Mouse (Mus musculus): Measurements from ENCODE around the gene Rcan2. TPM values are rescaled to one million over a fixed set of nuclear protein-coding genes. Genes with fewer than 3 reads are reported as not detected.

Rcan2 gene
- polyA plus RNA-seq, 1 experiment from 2014 or later = 133 TPM

- peak overlapping the region; percentile 94 for H3K9ac ChIP-seq (ENCODE audit: low read depth, low read length)
- H3K27me3 ChIP-seq (ENCODE audit: control insufficient read depth, insufficient read depth, low read depth, low read length) = no peaks in the 10 kb centered on the region
- ATAC-seq = peak; percentile 91
- H3K4me3 ChIP-seq (ENCODE audit: low read depth, low read length) = peak overlapping the region; percentile 75
- H3K4me1 ChIP-seq (ENCODE audit: control insufficient read depth, insufficient read depth, low read length) = peaks cover 8% of the 10 kb centered on the region; the same call in 1 of the 2 replicates
- H3K27ac ChIP-seq (ENCODE audit: low read length) = peak overlapping the region; percentile 81
- H3K4me2 ChIP-seq (ENCODE audit: low read length) = peak overlapping the region; percentile 83
- no peaks in the 10 kb centered on the region for H3K36me3 ChIP-seq (ENCODE audit: control insufficient read depth, insufficient read depth, low read length)
- under 1% methylated on average over 55 of the region's 55 CpGs for WGBS
- no peaks in the 10 kb centered on the region for H3K9me3 ChIP-seq (replicated peaks; ENCODE audit: control insufficient read depth, low read length, poor library complexity, severe bottlenecking)
These were observed 633 bp downstream of the Rcan2 start for GRCm38 (mm10) chr17:43801595-43802373.

GRCm38 (mm10) chr17:43802414-43802813 lies 1.3 kb downstream of the Rcan2 start:
- no peak for ATAC-seq
- Histone ChIP-seq H3K36me3 (ENCODE audit: control insufficient read depth, insufficient read depth, low read length) (no peaks in the 10 kb centered on the region), H3K4me1 (ENCODE audit: control insufficient read depth, insufficient read depth, low read length) (peaks cover 8% of the 10 kb centered on the region; the same call in 1 of the 2 replicates), H3K9me3 (replicated peaks; ENCODE audit: control insufficient read depth, low read length, poor library complexity, severe bottlenecking) (no peaks in the 10 kb centered on the region), H3K4me3 (ENCODE audit: low read depth, low read length) (peak overlapping the region; percentile 75), H3K27me3 (ENCODE audit: control insufficient read depth, insufficient read depth, low read depth, low read length) (no peaks in the 10 kb centered on the region), H3K4me2 (ENCODE audit: low read length) (peak overlapping the region; percentile 83), H3K9ac (ENCODE audit: low read depth, low read length) (peak overlapping the region; percentile 94), H3K27ac (ENCODE audit: low read length) (no peak overlapping the region)
- 62% methylated on average over 11 of the region's 11 CpGs for WGBS

GRCm38 (mm10) chr17:43803111-43803510 lies 2.0 kb downstream of the Rcan2 start:
- ATAC-seq = no peak
- H3K27me3 ChIP-seq (ENCODE audit: control insufficient read depth, insufficient read depth, low read depth, low read length) = no peaks in the 10 kb centered on the region
- peaks cover 8% of the 10 kb centered on the region; the same call in 1 of the 2 replicates for H3K4me1 ChIP-seq (ENCODE audit: control insufficient read depth, insufficient read depth, low read length)
- H3K9ac ChIP-seq (ENCODE audit: low read depth, low read length) = no peak overlapping the region
- WGBS = 92% methylated on average over 2 of the region's 2 CpGs
- H3K36me3 ChIP-seq (ENCODE audit: control insufficient read depth, insufficient read depth, low read length) = no peaks in the 10 kb centered on the region
- peak overlapping the region; percentile 36 for H3K4me2 ChIP-seq (ENCODE audit: low read length)
- H3K9me3 ChIP-seq (replicated peaks; ENCODE audit: control insufficient read depth, low read length, poor library complexity, severe bottlenecking) = no peaks in the 10 kb centered on the region
- H3K4me3 ChIP-seq (ENCODE audit: low read depth, low read length) = no peak overlapping the region
- no peak overlapping the region for H3K27ac ChIP-seq (ENCODE audit: low read length)

GRCm38 (mm10) chr17:43803764-43804163 lies 2.6 kb downstream of the Rcan2 start:
- 84% methylated on average over 6 of the region's 6 CpGs for WGBS
- H3K36me3 ChIP-seq (ENCODE audit: control insufficient read depth, insufficient read depth, low read length) = no peaks in the 10 kb centered on the region
- no peak overlapping the region for H3K4me3 ChIP-seq (ENCODE audit: low read depth, low read length)
- no peaks in the 10 kb centered on the region for H3K9me3 ChIP-seq (replicated peaks; ENCODE audit: control insufficient read depth, low read length, poor library complexity, severe bottlenecking)
- no peaks in the 10 kb centered on the region for H3K27me3 ChIP-seq (ENCODE audit: control insufficient read depth, insufficient read depth, low read depth, low read length)
- ATAC-seq = no peak
- no peak overlapping the region for H3K9ac ChIP-seq (ENCODE audit: low read depth, low read length)
- H3K27ac ChIP-seq (ENCODE audit: low read length) = no peak overlapping the region
- peaks cover 8% of the 10 kb centered on the region; the same call in 1 of the 2 replicates for H3K4me1 ChIP-seq (ENCODE audit: control insufficient read depth, insufficient read depth, low read length)
- H3K4me2 ChIP-seq (ENCODE audit: low read length) = peak overlapping the region; percentile 10; the same call in 1 of the 2 replicates

GRCm38 (mm10) chr17:43806841-43807240 lies 5.7 kb downstream of the Rcan2 start:
- H3K9ac ChIP-seq (ENCODE audit: low read depth, low read length) = no peak overlapping the region
- H3K4me2 ChIP-seq (ENCODE audit: low read length) = no peak overlapping the region
- no peaks in the 10 kb centered on the region for H3K27me3 ChIP-seq (ENCODE audit: control insufficient read depth, insufficient read depth, low read depth, low read length)
- no peaks in the 10 kb centered on the region for H3K9me3 ChIP-seq (replicated peaks; ENCODE audit: control insufficient read depth, low read length, poor library complexity, severe bottlenecking)
- no peak for ATAC-seq
- H3K4me3 ChIP-seq (ENCODE audit: low read depth, low read length) = no peak overlapping the region
- H3K27ac ChIP-seq (ENCODE audit: low read length) = no peak overlapping the region
- WGBS = 80% methylated on average over 4 of the region's 4 CpGs
- peaks cover 8% of the 10 kb centered on the region; the same call in 1 of the 2 replicates for H3K4me1 ChIP-seq (ENCODE audit: control insufficient read depth, insufficient read depth, low read length)
- no peaks in the 10 kb centered on the region for H3K36me3 ChIP-seq (ENCODE audit: control insufficient read depth, insufficient read depth, low read length)

- no peak for ATAC-seq
- Histone ChIP-seq H3K9ac (ENCODE audit: low read depth, low read length) (no peak overlapping the region), H3K27me3 (ENCODE audit: control insufficient read depth, insufficient read depth, low read depth, low read length) (no peaks in the 10 kb centered on the region), H3K9me3 (replicated peaks; ENCODE audit: control insufficient read depth, low read length, poor library complexity, severe bottlenecking) (no peaks in the 10 kb centered on the region), H3K4me2 (ENCODE audit: low read length) (no peak overlapping the region), H3K4me1 (ENCODE audit: control insufficient read depth, insufficient read depth, low read length) (no peaks in the 10 kb centered on the region), H3K27ac (ENCODE audit: low read length) (no peak overlapping the region), H3K36me3 (ENCODE audit: control insufficient read depth, insufficient read depth, low read length) (no peaks in the 10 kb centered on the region), H3K4me3 (ENCODE audit: low read depth, low read length) (no peak overlapping the region)
- WGBS = 77% methylated on average over 4 of the region's 4 CpGs
These were observed 10.3 kb downstream of the Rcan2 start for GRCm38 (mm10) chr17:43811453-43811852.

- Histone ChIP-seq H3K9me3 (replicated peaks; ENCODE audit: control insufficient read depth, low read length, poor library complexity, severe bottlenecking) (no peaks in the 10 kb centered on the region), H3K4me1 (ENCODE audit: control insufficient read depth, insufficient read depth, low read length) (no peaks in the 10 kb centered on the region), H3K9ac (ENCODE audit: low read depth, low read length) (no peak overlapping the region), H3K27me3 (ENCODE audit: control insufficient read depth, insufficient read depth, low read depth, low read length) (no peaks in the 10 kb centered on the region), H3K4me3 (ENCODE audit: low read depth, low read length) (no peak overlapping the region), H3K36me3 (ENCODE audit: control insufficient read depth, insufficient read depth, low read length) (no peaks in the 10 kb centered on the region), H3K4me2 (ENCODE audit: low read length) (no peak overlapping the region), H3K27ac (ENCODE audit: low read length) (no peak overlapping the region)
- 89% methylated on average over 4 of the region's 4 CpGs for WGBS
- ATAC-seq = no peak
These were observed 14.2 kb downstream of the Rcan2 start for GRCm38 (mm10) chr17:43815376-43815775.

- no peak overlapping the region for H3K4me3 ChIP-seq (ENCODE audit: low read depth, low read length)
- WGBS = 93% methylated on average over 1 of the region's 1 CpGs
- H3K27ac ChIP-seq (ENCODE audit: low read length) = no peak overlapping the region
- no peak overlapping the region for H3K9ac ChIP-seq (ENCODE audit: low read depth, low read length)
- no peaks in the 10 kb centered on the region for H3K36me3 ChIP-seq (ENCODE audit: control insufficient read depth, insufficient read depth, low read length)
- H3K27me3 ChIP-seq (ENCODE audit: control insufficient read depth, insufficient read depth, low read depth, low read length) = no peaks in the 10 kb centered on the region
- no peaks in the 10 kb centered on the region for H3K9me3 ChIP-seq (replicated peaks; ENCODE audit: control insufficient read depth, low read length, poor library complexity, severe bottlenecking)
- H3K4me1 ChIP-seq (ENCODE audit: control insufficient read depth, insufficient read depth, low read length) = peaks cover under 1% of the 10 kb centered on the region
- no peak overlapping the region for H3K4me2 ChIP-seq (ENCODE audit: low read length)
- no peak for ATAC-seq
These were observed 15.3 kb downstream of the Rcan2 start for GRCm38 (mm10) chr17:43816480-43816879.

GRCm38 (mm10) chr17:43817171-43817570 lies 16.0 kb downstream of the Rcan2 start:
- Histone ChIP-seq H3K36me3 (ENCODE audit: control insufficient read depth, insufficient read depth, low read length) (no peaks in the 10 kb centered on the region), H3K27ac (ENCODE audit: low read length) (no peak overlapping the region), H3K4me3 (ENCODE audit: low read depth, low read length) (no peak overlapping the region), H3K27me3 (ENCODE audit: control insufficient read depth, insufficient read depth, low read depth, low read length) (no peaks in the 10 kb centered on the region), H3K9ac (ENCODE audit: low read depth, low read length) (no peak overlapping the region), H3K4me1 (ENCODE audit: control insufficient read depth, insufficient read depth, low read length) (peaks cover 8% of the 10 kb centered on the region), H3K9me3 (replicated peaks; ENCODE audit: control insufficient read depth, low read length, poor library complexity, severe bottlenecking) (no peaks in the 10 kb centered on the region), H3K4me2 (ENCODE audit: low read length) (no peak overlapping the region)
- ATAC-seq = no peak
- WGBS = 84% methylated on average over 10 of the region's 10 CpGs
